Mouse (Mus musculus): ENCODE measurements around the gene Gm20765. TPM values are rescaled to one million over a fixed set of nuclear protein-coding genes. Genes with fewer than 3 reads are reported as not detected.
"Not testable (repeated sequence)": the region's sequence is repeated elsewhere in the genome, so short reads cannot be mapped to it uniquely, and the experiment has no call there.

Gm20765 gene
- not detected in 2 replicates for polyA plus RNA-seq (2015; fragmentation: Nextera tagmentation; extraction: Ambion mirVana)

GRCm38 (mm10) chr10:104185233-104185632 lies at the start of gene Gm20765:
TSS of gene Gm20765 (plus strand) at chr10:104185533.
- not testable (repeated sequence) for H3K27me3 ChIP-seq; H3K27ac ChIP-seq; H3K4me3 ChIP-seq; H3K9me3 ChIP-seq; H3K36me3 ChIP-seq; H3K4me2 ChIP-seq; H3K4me1 ChIP-seq (replicated peaks); H3K9ac ChIP-seq; ATAC-seq (ENCODE audit: low FRiP score)
- no CpG with 5 or more reads among the region's 3 CpGs for WGBS

DNA sequence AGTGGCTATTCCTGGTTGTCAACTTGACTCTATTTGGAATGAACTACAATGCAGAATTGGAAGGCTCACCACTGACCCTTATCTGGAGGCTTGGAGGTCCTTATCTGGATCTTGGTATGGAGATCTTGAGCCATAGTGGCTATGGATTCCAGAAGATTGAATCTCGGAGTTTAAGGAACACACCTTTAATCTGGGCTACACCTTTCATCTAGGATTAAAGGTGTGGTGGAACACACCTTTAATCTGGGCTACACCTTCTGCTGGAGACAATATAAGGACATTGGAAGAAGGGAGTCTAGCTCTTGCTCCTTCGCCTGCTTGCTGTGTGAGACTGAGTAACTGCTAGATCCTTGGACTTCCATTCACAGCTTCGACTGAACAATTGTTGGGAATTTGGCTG lies 42.6 kb upstream of the Gm20765 start, which contains the start of gene Gm21293:
Gm21293 (plus strand) TSS at position 301 of the 400 bp plus-strand sequence.
- WGBS: no CpG with 5 or more reads among the region's 3 CpGs
- not testable (repeated sequence) for ATAC-seq (ENCODE audit: low FRiP score)

GRCm38 (mm10) chr10:104151197-104151596 lies 34.1 kb upstream of the Gm20765 start, which contains the start of gene Gm6763:
TSS of gene Gm6763 (plus strand) at chr10:104151497.
- not testable (repeated sequence) for H3K4me2 ChIP-seq; H3K4me3 ChIP-seq; H3K4me1 ChIP-seq (replicated peaks); H3K27me3 ChIP-seq; H3K9ac ChIP-seq; ATAC-seq (ENCODE audit: low FRiP score); H3K27ac ChIP-seq; H3K9me3 ChIP-seq; H3K36me3 ChIP-seq
- no CpG with 5 or more reads among the region's 3 CpGs for WGBS

More for the DNA sequence above, 42.6 kb upstream of the Gm20765 start, which contains the start of gene Gm21293:
- not testable (repeated sequence) for H3K9ac ChIP-seq; H3K27me3 ChIP-seq; H3K9me3 ChIP-seq; H3K4me3 ChIP-seq; H3K27ac ChIP-seq; H3K36me3 ChIP-seq; H3K4me2 ChIP-seq; H3K4me1 ChIP-seq (replicated peaks)

GRCm38 (mm10) chr10:104159706-104160105 lies 25.6 kb upstream of the Gm20765 start, which contains the start of gene Gm8764:
TSS of gene Gm8764 (plus strand) at chr10:104160006.
- not testable (repeated sequence) for H3K4me3 ChIP-seq; H3K27me3 ChIP-seq; H3K27ac ChIP-seq; H3K4me1 ChIP-seq (replicated peaks); H3K9me3 ChIP-seq; H3K9ac ChIP-seq; H3K36me3 ChIP-seq; H3K4me2 ChIP-seq; ATAC-seq (ENCODE audit: low FRiP score)
- WGBS: no CpG with 5 or more reads among the region's 3 CpGs

DNA sequence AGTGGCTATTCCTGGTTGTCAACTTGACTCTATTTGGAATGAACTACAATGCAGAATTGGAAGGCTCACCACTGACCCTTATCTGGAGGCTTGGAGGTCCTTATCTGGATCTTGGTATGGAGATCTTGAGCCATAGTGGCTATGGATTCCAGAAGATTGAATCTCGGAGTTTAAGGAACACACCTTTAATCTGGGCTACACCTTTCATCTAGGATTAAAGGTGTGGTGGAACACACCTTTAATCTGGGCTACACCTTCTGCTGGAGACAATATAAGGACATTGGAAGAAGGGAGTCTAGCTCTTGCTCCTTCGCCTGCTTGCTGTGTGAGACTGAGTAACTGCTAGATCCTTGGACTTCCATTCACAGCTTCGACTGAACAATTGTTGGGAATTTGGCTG lies 17.1 kb upstream of the Gm20765 start, which contains the start of gene Gm21304:
Gm21304 (plus strand) TSS at position 301 of the 400 bp plus-strand sequence.
- WGBS: no CpG with 5 or more reads among the region's 3 CpGs
- H3K9ac ChIP-seq; H3K4me3 ChIP-seq; H3K4me1 ChIP-seq (replicated peaks); H3K9me3 ChIP-seq; H3K27me3 ChIP-seq; H3K4me2 ChIP-seq; H3K36me3 ChIP-seq; H3K27ac ChIP-seq; ATAC-seq (ENCODE audit: low FRiP score): not testable (repeated sequence)

DNA sequence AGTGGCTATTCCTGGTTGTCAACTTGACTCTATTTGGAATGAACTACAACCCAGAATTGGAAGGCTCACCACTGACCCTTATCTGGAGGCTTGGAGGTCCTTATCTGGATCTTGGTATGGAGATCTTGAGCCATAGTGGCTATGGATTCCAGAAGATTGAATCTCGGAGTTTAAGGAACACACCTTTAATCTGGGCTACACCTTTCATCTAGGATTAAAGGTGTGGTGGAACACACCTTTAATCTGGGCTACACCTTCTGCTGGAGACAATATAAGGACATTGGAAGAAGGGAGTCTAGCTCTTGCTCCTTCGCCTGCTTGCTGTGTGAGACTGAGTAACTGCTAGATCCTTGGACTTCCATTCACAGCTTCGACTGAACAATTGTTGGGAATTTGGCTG lies 8.6 kb upstream of the Gm20765 start, which contains the start of gene Gm21312:
Gm21312 (plus strand) TSS at position 301 of the 400 bp plus-strand sequence.
- not testable (repeated sequence) for H3K27me3 ChIP-seq, H3K4me3 ChIP-seq
- no CpG with 5 or more reads among the region's 3 CpGs for WGBS

GRCm38 (mm10) chr10:104193742-104194141 lies 8.4 kb downstream of the Gm20765 start, which contains the start of gene Gm4340:
TSS of gene Gm4340 (plus strand) at chr10:104194042.
- not testable (repeated sequence) for H3K27ac ChIP-seq; H3K27me3 ChIP-seq; H3K36me3 ChIP-seq; ATAC-seq (ENCODE audit: low FRiP score); H3K4me1 ChIP-seq (replicated peaks); H3K9me3 ChIP-seq; H3K4me3 ChIP-seq; H3K9ac ChIP-seq; H3K4me2 ChIP-seq
- WGBS: no CpG with 5 or more reads among the region's 3 CpGs

More for the DNA sequence above, 8.6 kb upstream of the Gm20765 start, which contains the start of gene Gm21312:
- not testable (repeated sequence) for ATAC-seq (ENCODE audit: low FRiP score); H3K9me3 ChIP-seq; H3K27ac ChIP-seq; H3K9ac ChIP-seq; H3K4me1 ChIP-seq (replicated peaks); H3K4me2 ChIP-seq; H3K36me3 ChIP-seq

- Histone ChIP-seq H3K4me2 (no peak overlapping the region), H3K9me3 (no peaks in the 10 kb centered on the region), H3K4me3 (no peak overlapping the region), H3K4me1 (replicated peaks) (no peaks in the 10 kb centered on the region), H3K9ac (no peak overlapping the region), H3K27ac (no peak overlapping the region), H3K27me3 (no peaks in the 10 kb centered on the region), H3K36me3 (no peaks in the 10 kb centered on the region)
- 88% methylated on average over 1 of the region's 1 CpGs for WGBS
- no peak for ATAC-seq (ENCODE audit: low FRiP score)
Observed at GRCm38 (mm10) chr10:104209655-104210054, 24.3 kb downstream of the Gm20765 start.

- no peak for ATAC-seq (ENCODE audit: low FRiP score)
- H3K4me1 ChIP-seq (replicated peaks): no peaks in the 10 kb centered on the region
- no peak overlapping the region for H3K27ac ChIP-seq
- WGBS: 77% methylated on average over 3 of the region's 3 CpGs
- H3K9ac ChIP-seq: no peak overlapping the region
- no peak overlapping the region for H3K4me2 ChIP-seq
- H3K4me3 ChIP-seq: no peak overlapping the region
- no peaks in the 10 kb centered on the region for H3K36me3 ChIP-seq
- H3K27me3 ChIP-seq: no peaks in the 10 kb centered on the region
- no peaks in the 10 kb centered on the region for H3K9me3 ChIP-seq
Observed at GRCm38 (mm10) chr10:104210268-104210990, 25.1 kb downstream of the Gm20765 start.

DNA sequence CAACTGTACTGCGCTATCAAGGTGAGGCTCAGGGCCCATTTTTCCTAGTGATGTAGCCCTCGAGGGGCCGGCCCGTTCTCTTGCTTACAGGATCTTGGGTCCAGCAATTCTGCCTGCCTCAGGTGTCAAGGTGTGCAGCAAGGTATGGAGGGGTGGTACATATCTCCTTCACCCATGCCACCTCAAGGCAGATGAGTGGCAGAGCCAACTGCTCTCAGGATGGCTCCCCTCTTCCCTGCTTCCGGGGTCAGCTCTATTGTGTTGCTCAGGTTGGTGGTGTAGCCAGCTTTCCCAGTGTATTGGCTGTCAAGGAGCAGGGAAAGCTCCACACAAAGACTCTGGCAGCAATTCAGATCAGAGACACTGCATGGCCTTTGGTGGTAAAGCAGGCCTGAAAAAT lies 29.2 kb downstream of the Gm20765 start:
- Histone ChIP-seq H3K27ac (no peak overlapping the region), H3K27me3 (no peaks in the 10 kb centered on the region), H3K9ac (no peak overlapping the region), H3K36me3 (no peaks in the 10 kb centered on the region), H3K9me3 (no peaks in the 10 kb centered on the region), H3K4me2 (no peak overlapping the region), H3K4me3 (no peak overlapping the region), H3K4me1 (replicated peaks) (no peaks in the 10 kb centered on the region)
- no peak for ATAC-seq (ENCODE audit: low FRiP score)
- WGBS: 89% methylated on average over 5 of the region's 5 CpGs

- H3K4me3 ChIP-seq: no peak overlapping the region
- no peaks in the 10 kb centered on the region for H3K36me3 ChIP-seq
- no peaks in the 10 kb centered on the region for H3K9me3 ChIP-seq
- H3K9ac ChIP-seq: no peak overlapping the region
- ATAC-seq (ENCODE audit: low FRiP score): no peak
- H3K4me2 ChIP-seq: no peak overlapping the region
- 89% methylated on average over 6 of the region's 6 CpGs for WGBS
- H3K4me1 ChIP-seq (replicated peaks): no peaks in the 10 kb centered on the region
- no peaks in the 10 kb centered on the region for H3K27me3 ChIP-seq
- H3K27ac ChIP-seq: no peak overlapping the region
Observed at GRCm38 (mm10) chr10:104220303-104221021, 35.1 kb downstream of the Gm20765 start.

Data from hindbrain, embryonic 13.5 days (tissue).